Mouse (Mus musculus) hindbrain, embryonic 13.5 days (tissue): ENCODE measurements around the gene Krt32. TPM values are rescaled to one million over a fixed set of nuclear protein-coding genes. Genes with fewer than 3 reads are reported as not detected.

Source experiments
- ATAC-seq: fragments of 200-750 bp; cut with Nextera tagmentation; 2 replicates; pipeline ENCODE4 v1.8.0; 2017; ENCODE audit warnings: moderate TSS enrichment; ENCODE audit not compliant: low FRiP score
- H3K27ac ChIP-seq: fragments of 300-500 bp; sonication (generic); 2 replicates; pipeline ENCODE4 v1.5.1; 2015; ENCODE audit warnings: inconsistent platforms, mild to moderate bottlenecking, moderate library complexity
- H3K27me3 ChIP-seq: fragments of 300-500 bp; sonication (generic); 2 replicates; pipeline ENCODE4 v1.6.1; 2015; ENCODE audit warnings: mild to moderate bottlenecking, inconsistent platforms
- H3K36me3 ChIP-seq: fragments of 300-500 bp; sonication (generic); 2 replicates; pipeline ENCODE4 v1.6.1; 2015; ENCODE audit warnings: mild to moderate bottlenecking, inconsistent platforms
- H3K4me1 ChIP-seq: fragments of 300-500 bp; sonication (generic); replicated peaks from 2 replicates; pipeline ENCODE4 v1.6.1; 2015; ENCODE audit warnings: inconsistent platforms
- H3K4me2 ChIP-seq: fragments of 300-500 bp; sonication (generic); 2 replicates; pipeline ENCODE4 v1.6.1; 2015; ENCODE audit warnings: inconsistent platforms, mild to moderate bottlenecking, moderate library complexity
- H3K4me3 ChIP-seq: fragments of 300-500 bp; sonication (generic); 2 replicates; pipeline ENCODE4 v1.5.1; 2015; ENCODE audit warnings: mild to moderate bottlenecking, inconsistent platforms
- H3K9ac ChIP-seq: fragments of 300-500 bp; sonication (generic); 2 replicates; pipeline ENCODE4 v1.6.1; 2015; ENCODE audit warnings: mild to moderate bottlenecking, inconsistent platforms
- H3K9me3 ChIP-seq: fragments of 300-500 bp; sonication (generic); 2 replicates; pipeline ENCODE4 v1.6.1; 2016; ENCODE audit warnings: inconsistent platforms
- WGBS: fragments of 180-500 bp; shearing (Covaris S2); methylation state at CpG from one replicate; pipeline ENCODE4 v1.1.7; 2015; 5-methylcytosine and 5-hydroxymethylcytosine counted together
- polyA plus RNA-seq: library from polyadenylated mRNA; unstranded; fragments of >200 nt; fragmentation: Nextera tagmentation; extraction: Ambion mirVana; gene quantifications from 2 replicates; pipeline ENCODE4 v1.2.1, GENCODE M21; 2015

The Krt32 gene
- not detected in 2 replicates for polyA plus RNA-seq

DNA sequence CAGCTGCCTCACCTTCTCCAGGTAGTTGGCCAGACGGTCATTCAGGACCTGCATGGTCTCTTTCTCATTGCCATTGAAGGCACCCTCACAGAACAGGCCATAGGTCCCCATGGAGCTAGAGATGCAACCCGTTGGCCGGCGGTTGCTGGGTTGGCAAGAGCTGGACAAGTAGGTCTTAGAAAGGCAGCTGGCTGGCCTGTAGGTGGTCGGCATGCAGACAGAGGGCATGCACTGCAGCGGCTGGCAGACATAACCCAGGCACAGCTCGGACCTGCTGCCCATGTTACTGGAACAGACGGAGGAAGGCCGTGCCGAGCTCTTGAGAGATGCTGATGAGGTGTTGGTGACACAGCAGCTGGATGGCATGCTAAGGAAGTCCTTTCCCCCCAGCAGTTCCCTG, at the start of gene Krt32:
Gene Krt32, minus strand, starts transcription at position 366 of the 400 bp plus-strand sequence.
- Histone ChIP-seq H3K4me1 (no peaks in the 10 kb centered on the region), H3K9ac (no peak within 1 kb of the TSS), H3K4me3 (no peak within 1 kb of the TSS), H3K27ac (no peak within 1 kb of the TSS), H3K4me2 (no peak within 1 kb of the TSS), H3K27me3 (no peaks in the 10 kb centered on the region), H3K36me3 (no peaks in the 10 kb centered on the region), H3K9me3 (peaks cover 4% of the 10 kb centered on the region)
- ATAC-seq = no peak
- WGBS = 94% methylated on average over 10 of the region's 10 CpGs

DNA sequence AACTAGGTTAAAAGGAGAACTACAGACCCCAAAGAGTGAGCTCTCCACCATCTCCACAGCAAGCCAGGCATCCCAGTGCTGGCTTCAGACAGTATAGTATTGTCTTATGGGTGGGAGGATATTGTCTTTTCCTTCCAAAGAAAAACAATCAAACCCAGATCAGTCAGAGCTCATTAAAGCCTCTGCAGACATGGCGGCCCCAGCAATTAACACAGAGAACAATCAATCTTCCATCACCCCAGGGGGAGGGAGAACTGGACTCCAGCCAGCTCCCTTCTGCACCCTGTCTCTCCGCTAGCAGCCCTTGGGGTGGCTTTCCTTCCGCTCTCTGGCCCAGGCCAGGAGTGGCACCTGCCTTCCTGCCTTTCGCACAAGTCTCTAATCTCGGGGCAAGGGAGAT, 49.7 kb upstream of the Krt32 start:
- Histone ChIP-seq H3K4me1 (peaks cover 17% of the 10 kb centered on the region), H3K36me3 (no peaks in the 10 kb centered on the region), H3K27me3 (peaks cover 15% of the 10 kb centered on the region; the same call in 1 of the 2 replicates), H3K9me3 (no peaks in the 10 kb centered on the region), H3K4me3 (no peak overlapping the region), H3K4me2 (no peak overlapping the region), H3K9ac (no peak overlapping the region), H3K27ac (no peak overlapping the region)
- ATAC-seq = no peak
- 34% methylated on average over 5 of the region's 5 CpGs for WGBS

DNA sequence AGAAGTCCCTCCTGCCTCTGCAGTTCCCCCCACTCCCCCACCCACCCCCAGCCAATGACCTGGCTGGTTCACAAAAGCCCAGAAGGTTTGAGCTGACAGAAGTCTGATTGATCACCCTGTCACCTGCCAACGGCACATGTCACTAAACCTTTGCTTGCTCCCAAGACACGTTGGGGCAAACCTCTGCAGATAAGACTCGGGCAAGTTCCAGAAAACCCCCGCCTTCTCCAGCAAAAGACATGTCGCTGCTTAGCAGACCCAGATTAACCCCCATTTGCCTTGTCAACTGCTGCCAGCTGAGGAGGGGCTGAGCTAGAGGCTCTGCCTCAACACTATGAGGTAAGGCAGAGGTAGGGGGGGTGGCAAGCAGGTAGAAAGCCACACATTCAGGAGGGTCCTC, 48.5 kb upstream of the Krt32 start:
- 29% methylated on average over 5 of the region's 5 CpGs for WGBS
- no peak for ATAC-seq
- Histone ChIP-seq H3K27ac (no peak overlapping the region), H3K27me3 (peaks cover 11% of the 10 kb centered on the region; the same call in 1 of the 2 replicates), H3K36me3 (no peaks in the 10 kb centered on the region), H3K9ac (no peak overlapping the region), H3K4me2 (no peak overlapping the region), H3K9me3 (no peaks in the 10 kb centered on the region), H3K4me3 (no peak overlapping the region), H3K4me1 (peaks cover 17% of the 10 kb centered on the region)

DNA sequence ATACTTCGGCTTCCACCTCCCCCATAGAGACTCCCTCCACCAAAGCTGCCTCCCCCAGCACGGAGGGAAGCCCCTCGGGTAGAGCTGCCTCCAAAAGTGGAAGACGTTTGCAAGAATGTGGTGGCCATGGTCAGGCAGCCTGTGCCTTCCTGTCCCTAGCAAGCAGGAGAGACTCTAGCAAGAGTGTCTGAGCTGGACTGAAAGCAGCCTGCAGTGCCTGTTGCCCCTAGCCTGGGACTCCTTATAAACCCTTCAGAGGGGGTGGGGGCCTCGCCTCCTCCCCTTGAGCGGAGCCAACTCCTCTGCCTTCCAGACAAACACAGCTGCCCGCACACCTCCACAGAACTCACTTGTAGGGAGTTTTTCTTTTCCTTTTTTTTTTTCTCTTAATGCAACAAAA, 47.7 kb upstream of the Krt32 start, which contains the start of gene Krt15:
Gene Krt15, minus strand, starts transcription at position 198 of the 400 bp plus-strand sequence.
- no peak for ATAC-seq
- no peak within 1 kb of the TSS for H3K4me2 ChIP-seq

DNA sequence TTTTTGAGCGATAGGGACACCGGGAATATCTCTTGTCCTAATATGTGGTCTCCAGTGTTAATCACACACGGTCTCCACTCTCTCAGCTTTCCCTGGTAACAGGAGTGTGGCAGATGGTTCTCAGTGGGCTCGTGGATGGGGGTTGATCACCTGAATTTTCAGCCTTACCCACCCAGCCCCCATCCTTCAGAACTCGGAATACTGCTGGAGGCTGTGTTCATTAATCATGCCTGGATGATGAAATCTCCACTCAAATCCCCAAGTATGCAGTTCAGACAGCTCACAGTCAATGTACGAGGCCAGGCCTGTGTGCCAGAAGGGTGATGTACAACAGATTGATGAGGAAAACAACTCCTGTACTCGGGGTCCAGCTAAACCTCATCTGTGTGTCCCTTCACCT, 36.9 kb upstream of the Krt32 start:
- Histone ChIP-seq H3K4me3 (no peak overlapping the region), H3K27ac (no peak overlapping the region), H3K27me3 (no peaks in the 10 kb centered on the region), H3K9me3 (no peaks in the 10 kb centered on the region), H3K4me1 (no peaks in the 10 kb centered on the region), H3K36me3 (no peaks in the 10 kb centered on the region), H3K4me2 (no peak overlapping the region), H3K9ac (no peak overlapping the region)
- no peak for ATAC-seq
- 75% methylated on average over 7 of the region's 7 CpGs for WGBS

More for the DNA sequence above, 47.7 kb upstream of the Krt32 start, which contains the start of gene Krt15:
- no peak within 1 kb of the TSS for H3K9ac ChIP-seq
- H3K27ac ChIP-seq = no peak within 1 kb of the TSS
- no peaks in the 10 kb centered on the region for H3K9me3 ChIP-seq
- 68% methylated on average over 7 of the region's 7 CpGs for WGBS
- peaks cover 13% of the 10 kb centered on the region; the same call in 1 of the 2 replicates for H3K27me3 ChIP-seq
- no peaks in the 10 kb centered on the region for H3K36me3 ChIP-seq
- peaks cover 17% of the 10 kb centered on the region for H3K4me1 ChIP-seq
- no peak within 1 kb of the TSS for H3K4me3 ChIP-seq

DNA sequence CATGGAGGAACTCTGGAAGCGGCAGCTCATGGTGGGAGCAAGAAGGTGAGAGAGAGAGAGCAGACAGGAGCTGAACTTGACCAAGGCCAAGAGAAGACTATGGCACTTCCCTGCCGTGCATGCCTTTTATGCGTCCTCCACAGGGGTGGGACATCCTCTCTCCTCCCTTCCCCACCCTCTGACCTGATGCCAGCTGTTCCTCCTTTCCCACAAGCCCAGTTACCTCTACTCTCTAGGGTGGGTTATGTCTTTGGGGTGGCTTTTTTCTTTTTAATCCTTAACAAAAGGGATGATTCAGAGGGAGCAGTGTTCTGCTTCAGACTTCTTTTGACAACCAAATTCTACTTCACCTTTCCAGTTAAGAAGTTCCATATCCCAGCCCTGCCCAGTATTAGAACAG, 33.4 kb upstream of the Krt32 start, which contains the start of gene Krt13:
Gene Krt13, minus strand, starts transcription at position 101 of the 400 bp plus-strand sequence.
- WGBS = 82% methylated on average over 3 of the region's 3 CpGs
- Histone ChIP-seq H3K27ac (no peak within 1 kb of the TSS), H3K9ac (no peak within 1 kb of the TSS), H3K9me3 (no peaks in the 10 kb centered on the region), H3K27me3 (no peaks in the 10 kb centered on the region), H3K4me3 (no peak within 1 kb of the TSS), H3K4me1 (no peaks in the 10 kb centered on the region), H3K36me3 (no peaks in the 10 kb centered on the region), H3K4me2 (no peak within 1 kb of the TSS)
- ATAC-seq = no peak

DNA sequence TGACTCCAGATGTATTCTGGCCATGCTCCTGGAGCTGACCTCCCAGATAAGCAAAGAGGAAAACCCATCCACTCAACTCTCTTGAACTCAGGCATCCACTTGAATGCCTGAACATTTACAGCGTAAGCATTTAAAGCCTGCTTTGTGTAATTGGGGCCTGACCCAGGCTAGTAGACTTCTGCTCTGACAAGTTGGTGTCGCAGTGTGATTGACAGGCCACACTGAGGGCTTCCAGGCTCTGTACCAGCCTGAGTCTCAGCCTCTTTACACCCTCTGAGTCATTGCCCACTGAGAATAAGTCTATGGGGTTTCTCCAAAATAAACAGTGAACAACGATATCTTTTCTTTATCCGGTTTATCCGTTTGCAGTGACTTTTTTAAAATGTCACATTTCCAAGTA, 32.3 kb upstream of the Krt32 start:
- no peak overlapping the region for H3K4me2 ChIP-seq
- ATAC-seq = no peak
- H3K27me3 ChIP-seq = no peaks in the 10 kb centered on the region
- H3K9me3 ChIP-seq = no peaks in the 10 kb centered on the region
- no peak overlapping the region for H3K27ac ChIP-seq
- no peaks in the 10 kb centered on the region for H3K4me1 ChIP-seq
- no peak overlapping the region for H3K9ac ChIP-seq
- H3K36me3 ChIP-seq = no peaks in the 10 kb centered on the region
- WGBS = 92% methylated on average over 5 of the region's 5 CpGs
- H3K4me3 ChIP-seq = no peak overlapping the region

DNA sequence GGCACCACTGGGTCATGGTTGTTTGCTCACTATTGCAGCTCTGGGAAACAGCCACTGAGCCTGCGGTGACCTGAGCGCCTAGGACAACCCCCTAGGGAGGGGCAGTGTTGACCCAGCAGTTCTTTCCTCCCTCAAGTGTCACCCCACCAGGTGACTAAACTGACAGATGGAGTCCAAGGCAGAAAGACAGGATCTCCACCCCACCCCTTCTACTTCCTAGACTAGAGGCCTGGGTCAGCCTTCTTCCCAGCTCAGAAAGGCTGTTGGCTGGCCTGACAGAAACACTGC, 25.7 kb upstream of the Krt32 start:
- Histone ChIP-seq H3K9ac (no peak overlapping the region), H3K27me3 (no peaks in the 10 kb centered on the region), H3K27ac (no peak overlapping the region), H3K9me3 (no peaks in the 10 kb centered on the region), H3K4me3 (no peak overlapping the region), H3K4me1 (no peaks in the 10 kb centered on the region), H3K36me3 (no peaks in the 10 kb centered on the region), H3K4me2 (no peak overlapping the region)
- 89% methylated on average over 2 of the region's 2 CpGs for WGBS
- ATAC-seq = no peak

DNA sequence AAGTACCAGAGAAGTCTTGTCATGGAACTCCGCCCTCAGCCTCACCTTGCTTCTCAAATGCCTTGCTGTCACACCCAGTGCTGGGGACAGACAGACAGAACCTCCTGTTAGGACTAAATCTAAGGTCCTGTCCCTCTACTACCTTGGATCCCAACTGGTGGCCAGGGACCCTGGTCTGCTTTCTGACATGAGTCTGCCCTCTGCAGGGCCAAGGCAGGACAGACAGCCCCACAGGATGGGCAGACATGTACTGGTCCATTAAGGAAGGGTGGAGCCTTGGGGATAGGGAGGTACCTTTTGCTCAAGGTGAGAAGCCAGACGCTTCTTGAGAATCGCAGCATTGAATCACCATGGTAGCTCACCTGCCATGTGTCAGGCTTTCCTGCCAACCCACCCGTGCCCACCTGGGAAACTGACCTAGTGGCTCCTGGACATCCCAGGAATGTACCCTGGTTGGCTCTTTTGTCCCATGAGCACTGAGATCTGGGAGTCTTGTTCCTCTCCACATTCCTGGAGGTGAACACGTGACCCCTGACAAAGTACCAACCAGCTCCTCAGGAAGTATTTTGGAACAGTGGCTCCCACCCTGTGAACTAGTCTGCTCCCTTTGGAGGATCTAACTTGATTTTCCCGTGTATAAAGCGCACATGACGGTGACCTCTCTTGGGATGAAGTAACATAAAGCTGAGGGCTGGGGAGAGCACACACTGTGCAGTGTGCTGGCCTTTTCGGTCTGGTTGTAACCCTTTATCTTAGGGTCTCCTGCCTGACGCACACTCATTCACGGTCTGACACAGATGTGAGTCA, 25.1 kb upstream of the Krt32 start:
- Histone ChIP-seq H3K36me3 (no peaks in the 10 kb centered on the region), H3K4me3 (no peak overlapping the region), H3K9ac (no peak overlapping the region), H3K4me2 (no peak overlapping the region), H3K27ac (no peak overlapping the region), H3K27me3 (no peaks in the 10 kb centered on the region), H3K4me1 (no peaks in the 10 kb centered on the region), H3K9me3 (no peaks in the 10 kb centered on the region)
- WGBS = 88% methylated on average over 11 of the region's 11 CpGs
- no peak for ATAC-seq

DNA sequence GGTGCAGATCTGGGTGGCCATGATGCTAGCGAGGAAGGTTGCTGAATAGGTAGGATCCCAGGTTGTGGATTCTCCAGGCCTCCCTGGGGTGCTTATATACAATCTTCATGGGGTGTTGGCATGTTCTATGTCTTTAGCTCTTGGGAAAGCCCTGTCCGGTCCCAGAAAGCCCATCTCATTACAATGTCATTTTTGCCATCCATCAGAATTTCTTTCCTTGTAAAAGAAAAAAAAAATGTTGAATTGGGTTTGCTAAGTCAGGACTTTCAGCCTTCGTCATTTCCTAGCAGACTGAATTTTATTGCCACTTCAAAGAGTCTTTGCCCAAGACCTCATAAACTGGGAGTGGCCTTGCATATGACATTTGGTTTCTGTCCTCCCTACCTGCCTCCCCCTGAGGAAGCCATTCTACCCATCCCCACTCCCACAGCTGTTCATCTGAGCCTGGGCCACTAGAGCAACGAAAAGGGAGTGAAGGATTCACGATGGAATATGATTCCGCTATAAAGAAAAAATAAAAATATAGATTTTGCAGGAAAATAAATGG, 17.6 kb upstream of the Krt32 start, which contains the start of gene Krt36:
Gene Krt36, minus strand, starts transcription at position 51 of the 547 bp plus-strand sequence.
- Histone ChIP-seq H3K4me3 (no peak within 1 kb of the TSS), H3K27me3 (no peaks in the 10 kb centered on the region), H3K27ac (no peak within 1 kb of the TSS), H3K9me3 (no peaks in the 10 kb centered on the region), H3K4me2 (no peak within 1 kb of the TSS), H3K9ac (no peak within 1 kb of the TSS), H3K4me1 (no peaks in the 10 kb centered on the region), H3K36me3 (no peaks in the 10 kb centered on the region)
- no peak for ATAC-seq
- 91% methylated on average over 6 of the region's 6 CpGs for WGBS

DNA sequence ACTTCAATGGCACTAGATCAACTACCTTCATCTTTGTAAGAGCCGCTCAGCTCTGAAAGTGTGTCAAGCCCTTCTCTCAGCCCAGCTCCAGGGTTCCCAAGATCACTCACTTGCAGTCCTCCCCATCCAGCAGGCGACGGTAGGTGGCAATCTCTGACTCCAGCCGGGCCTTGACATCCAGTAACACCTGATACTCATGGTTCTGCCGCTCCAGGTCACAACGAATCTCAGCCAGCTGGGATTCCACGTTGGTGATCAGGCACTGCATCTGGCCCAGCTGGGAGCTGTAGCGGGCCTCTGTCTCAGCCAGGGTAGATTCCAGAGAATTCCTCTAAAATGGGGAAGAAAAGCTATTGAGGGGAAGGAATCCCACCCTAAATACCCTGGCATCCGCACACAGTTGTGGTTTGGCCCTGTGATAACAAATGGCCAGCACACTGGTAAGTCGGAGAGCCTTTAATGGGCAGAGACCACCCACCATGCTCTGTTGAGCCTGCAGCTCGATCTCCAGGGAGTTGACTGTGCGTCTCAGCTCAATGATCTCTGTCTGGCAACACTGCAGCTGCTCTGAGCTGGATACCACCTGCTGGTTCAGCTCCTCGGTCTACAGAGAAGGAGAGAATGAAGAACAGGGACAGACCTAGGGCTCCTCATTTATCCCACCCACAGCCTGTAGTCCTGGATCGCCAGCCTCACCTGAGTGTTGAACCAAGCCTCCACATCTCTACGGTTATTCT, 14.8 kb upstream of the Krt32 start:
- 66% methylated on average over 15 of the region's 15 CpGs for WGBS
- Histone ChIP-seq H3K4me1 (peaks cover 7% of the 10 kb centered on the region), H3K27ac (no peak overlapping the region), H3K4me2 (no peak overlapping the region), H3K36me3 (no peaks in the 10 kb centered on the region), H3K27me3 (no peaks in the 10 kb centered on the region), H3K9me3 (no peaks in the 10 kb centered on the region), H3K4me3 (no peak overlapping the region), H3K9ac (no peak overlapping the region)
- ATAC-seq = no peak

DNA sequence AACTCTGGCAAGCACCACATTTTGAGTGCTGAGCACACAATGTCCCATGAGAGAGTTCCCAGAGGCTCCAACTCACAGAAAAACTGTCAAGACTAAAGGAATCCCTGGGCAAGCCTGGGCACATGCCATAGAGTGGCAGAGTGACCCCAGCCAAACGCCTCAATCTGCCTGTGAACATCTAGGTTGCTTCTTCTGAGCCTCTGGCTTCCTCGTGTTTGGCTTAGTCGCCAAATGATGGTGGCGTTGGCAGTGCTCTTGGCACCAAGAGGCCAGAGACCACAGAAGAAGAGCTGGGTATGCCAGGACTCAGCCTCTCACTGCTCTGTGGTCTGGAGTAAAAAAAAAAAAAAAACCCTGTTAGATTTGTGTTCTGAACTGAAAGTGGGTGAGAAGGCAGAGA, 12.4 kb upstream of the Krt32 start:
- H3K9ac ChIP-seq = no peak overlapping the region
- no peaks in the 10 kb centered on the region for H3K27me3 ChIP-seq
- WGBS = 92% methylated on average over 4 of the region's 4 CpGs
- H3K4me3 ChIP-seq = no peak overlapping the region
- ATAC-seq = no peak
- no peaks in the 10 kb centered on the region for H3K36me3 ChIP-seq
- no peak overlapping the region for H3K4me2 ChIP-seq
- no peak overlapping the region for H3K27ac ChIP-seq
- peaks cover 10% of the 10 kb centered on the region for H3K4me1 ChIP-seq
- no peaks in the 10 kb centered on the region for H3K9me3 ChIP-seq
